Mouse (Mus musculus) cerebellum, postnatal 25 days (tissue): ENCODE data around the gene Sugp1.

Source experiments
- DNase-seq, 2 experiments: peaks; one replicate each; pipeline ENCODE4 v3.0.0; 2021; ENCODE audit warnings: mixed read lengths in 2 of 2

The Sugp1 gene

DNA sequence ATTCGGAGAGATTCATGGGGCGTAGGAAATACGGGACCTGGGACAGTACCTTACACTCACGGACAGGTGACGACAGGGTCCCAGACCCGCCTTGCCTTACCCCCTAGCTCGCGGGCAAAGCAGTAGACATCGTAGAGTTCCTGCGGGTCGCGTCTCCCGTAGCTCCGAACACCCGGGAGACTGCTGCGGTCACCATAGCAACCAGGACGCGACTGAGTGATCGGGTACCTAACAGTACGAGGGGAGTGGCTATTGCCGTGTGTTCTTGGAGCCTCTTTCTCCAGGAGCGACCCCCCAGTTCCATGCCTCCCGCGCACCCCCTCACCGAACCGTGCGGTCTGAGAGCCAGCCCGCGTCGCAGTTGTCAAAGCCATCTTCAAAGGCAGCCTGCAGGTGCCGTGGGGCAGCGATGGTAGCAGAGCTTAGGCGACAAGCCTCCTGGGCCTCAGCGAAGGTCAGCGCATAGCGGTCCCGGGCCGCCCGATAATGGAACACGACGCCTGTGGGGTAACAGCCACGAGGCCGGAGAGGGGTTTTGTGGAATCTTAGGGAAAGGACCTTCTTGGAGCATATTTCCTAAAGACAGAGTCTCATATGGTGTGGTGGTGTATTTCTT, 69.9 kb downstream of the Sugp1 start:
- DNase-seq = no peak

DNA sequence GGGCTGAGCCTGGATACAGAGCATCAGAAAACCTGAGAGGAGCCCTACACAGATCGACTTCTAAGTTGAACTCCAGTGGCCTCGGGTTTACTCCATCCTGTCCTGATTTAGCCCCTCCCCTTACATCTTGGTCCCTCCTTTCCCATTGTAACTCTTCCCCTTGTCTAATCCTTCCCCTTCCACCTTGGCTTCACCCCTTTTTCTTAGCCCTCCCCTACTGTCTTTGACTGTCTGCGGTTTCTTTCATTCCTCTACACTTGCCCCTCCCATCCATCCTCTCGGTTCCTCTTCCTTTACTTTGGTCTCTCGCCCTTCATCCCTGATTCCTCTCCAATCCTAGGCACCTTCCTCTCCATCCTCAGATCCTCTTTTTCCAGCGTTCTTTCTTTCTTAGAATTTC, 71.9 kb downstream of the Sugp1 start:
- no peak for DNase-seq

DNA sequence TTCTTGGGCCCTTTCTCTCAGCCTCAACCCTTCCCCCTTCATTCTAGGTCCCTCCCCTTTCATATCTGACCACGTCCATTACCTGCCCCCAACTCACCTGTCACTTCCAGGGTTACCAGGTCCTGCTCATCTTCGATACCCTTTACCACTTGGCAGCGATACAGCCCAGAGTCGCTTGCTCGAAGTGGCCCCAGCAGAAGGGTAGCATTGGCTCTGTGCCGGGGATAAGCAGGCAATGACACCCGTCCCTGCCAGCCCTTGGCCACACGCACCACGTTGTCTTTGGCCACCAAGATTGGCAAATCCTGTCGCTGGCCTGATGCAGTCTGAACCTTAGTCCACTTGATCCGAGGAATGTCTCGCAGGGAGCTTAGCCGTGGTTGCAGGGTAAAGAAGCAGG, 72.3 kb downstream of the Sugp1 start:
- no peak for DNase-seq

DNA sequence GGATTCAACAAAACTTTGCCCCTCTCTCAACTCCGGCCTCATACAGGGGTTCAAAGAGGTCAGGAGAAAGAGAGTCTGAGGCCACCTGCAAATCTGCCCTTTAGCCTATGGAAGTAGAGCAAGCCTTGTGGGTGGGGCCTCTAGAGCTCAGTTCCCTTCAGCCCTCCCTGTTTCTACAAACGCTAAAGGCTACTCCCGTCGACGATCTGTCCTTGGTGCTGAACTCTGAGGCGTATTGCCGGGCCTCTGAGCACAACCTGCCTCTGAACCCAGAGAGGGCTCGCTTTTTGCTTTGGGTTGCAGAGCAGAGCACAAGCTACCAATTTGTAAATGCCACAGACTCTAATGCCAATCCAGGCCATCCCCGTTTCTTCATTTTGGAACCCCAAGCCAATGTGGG, 75.0 kb downstream of the Sugp1 start:
- no peak for DNase-seq

DNA sequence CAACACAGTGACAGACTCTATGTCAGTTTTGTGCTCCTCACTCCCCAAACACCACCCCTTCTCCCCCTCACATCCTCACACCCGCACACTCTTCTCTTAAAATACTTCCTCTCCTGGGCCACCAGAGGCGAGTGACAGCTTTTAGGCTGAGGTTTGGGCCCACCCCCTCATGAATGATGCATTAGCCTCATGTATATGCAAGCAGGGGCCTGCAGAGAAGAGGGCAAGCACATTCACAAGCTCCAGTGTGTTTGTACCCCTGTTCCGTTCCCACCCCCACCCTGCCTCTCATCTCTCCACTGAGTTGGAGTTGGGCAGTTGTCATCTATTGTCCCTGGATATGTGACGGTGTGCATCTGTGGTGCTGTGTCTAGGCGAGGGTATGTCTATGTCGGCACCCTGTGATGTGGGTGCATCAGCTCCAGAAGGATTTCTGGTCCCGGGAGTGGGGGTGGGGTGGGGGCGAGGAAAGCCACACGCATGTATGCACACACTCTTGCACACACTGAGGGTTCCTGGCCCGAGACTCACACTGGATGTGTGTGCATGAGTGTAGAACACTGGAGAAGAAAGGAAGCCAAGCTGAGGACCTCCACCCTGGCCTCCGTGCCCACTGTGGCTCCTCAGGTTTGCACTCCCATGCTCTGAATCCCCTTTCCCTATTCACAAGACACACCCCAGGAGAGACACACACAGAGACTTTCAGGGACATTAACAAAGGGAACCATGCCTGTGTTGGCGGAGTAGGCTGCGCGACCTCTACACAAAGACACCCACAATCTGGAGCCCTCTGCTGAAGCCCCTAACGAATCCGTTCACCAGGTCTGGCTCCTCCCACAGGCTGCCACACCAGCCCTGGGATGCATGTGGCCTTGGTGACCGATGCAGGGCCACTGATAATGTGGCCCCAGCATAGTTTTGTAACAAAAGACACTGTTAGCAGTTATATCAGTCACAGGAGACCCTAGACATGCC, 76.4 kb downstream of the Sugp1 start:
- no peak for DNase-seq

DNA sequence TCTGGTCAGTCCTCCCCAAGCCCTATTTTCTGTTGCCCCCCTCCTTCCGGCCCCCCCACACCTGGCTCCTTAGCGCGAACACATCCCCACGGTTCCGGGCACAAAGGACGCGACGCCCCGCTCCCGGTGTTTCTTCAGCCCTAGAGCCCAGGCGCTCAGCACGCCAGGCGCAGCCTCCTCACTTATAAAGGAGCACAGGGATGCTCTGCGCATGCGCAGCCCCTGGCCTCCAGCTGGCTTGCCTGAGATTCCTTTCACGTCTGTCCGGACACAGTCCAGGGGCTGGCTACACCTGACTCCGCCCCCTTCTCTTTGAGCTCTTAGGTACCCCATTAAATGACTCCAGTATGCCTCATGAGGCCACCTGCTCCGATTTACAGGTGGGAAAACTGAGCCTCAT, 78.1 kb downstream of the Sugp1 start, which contains the start of gene Ncan:
Gene Ncan, minus strand, starts transcription at position 207 of the 400 bp plus-strand sequence.
- peak; percentile 92 to 94 for DNase-seq
